Mouse (Mus musculus): Measurements from ENCODE around the gene Fam198b. TPM values are rescaled to one million over a fixed set of nuclear protein-coding genes. Genes with fewer than 3 reads are reported as not detected.

Fam198b gene
- polyA plus RNA-seq (2015; fragmentation: Nextera tagmentation; extraction: Ambion mirVana), result 9.3 and 13.0 TPM in 2 replicates

DNA sequence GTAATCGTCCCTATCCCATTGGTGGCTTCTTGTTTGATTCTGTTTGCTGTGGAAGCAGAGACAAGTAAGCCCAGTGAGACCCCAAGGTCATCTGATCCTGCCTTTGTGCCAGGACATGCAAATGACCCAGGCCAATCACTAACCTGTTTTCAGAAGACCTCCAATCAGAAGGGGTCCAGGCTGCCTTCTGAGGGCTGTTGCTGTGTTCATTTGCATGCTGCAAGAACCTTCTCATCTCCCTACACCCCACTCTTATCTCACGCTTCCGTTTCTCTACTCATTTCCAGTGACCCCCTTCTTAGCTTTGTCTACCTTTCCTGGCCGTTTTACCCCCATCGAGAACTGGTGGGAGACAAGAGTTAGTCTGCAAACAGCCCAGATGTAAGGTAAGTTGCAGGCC lies at the start of gene Fam198b:
Gene Fam198b (plus strand): TSS at position 229 of the 400 bp plus-strand sequence.
- no peak for ATAC-seq
- Histone ChIP-seq H3K4me2 (ENCODE audit: low read depth, low read length) (peak within 1 kb of the TSS; percentile 48), H3K27ac (ENCODE audit: low read length) (no peak within 1 kb of the TSS), H3K9me3 (ENCODE audit: control insufficient read depth, low read length) (no peaks in the 10 kb centered on the region), H3K4me1 (ENCODE audit: control insufficient read depth, insufficient read depth, low read length) (peaks cover 9% of the 10 kb centered on the region), H3K27me3 (replicated peaks; ENCODE audit: control insufficient read depth, insufficient read depth, low read length) (no peaks in the 10 kb centered on the region), H3K4me3 (ENCODE audit: low read length) (peak within 1 kb of the TSS; percentile 41), H3K9ac (ENCODE audit: low read depth, low read length) (peak within 1 kb of the TSS; percentile 57), H3K36me3 (ENCODE audit: control insufficient read depth, insufficient read depth, low read length) (no peaks in the 10 kb centered on the region)
- WGBS, result 34% methylated on average over 5 of the region's 5 CpGs

DNA sequence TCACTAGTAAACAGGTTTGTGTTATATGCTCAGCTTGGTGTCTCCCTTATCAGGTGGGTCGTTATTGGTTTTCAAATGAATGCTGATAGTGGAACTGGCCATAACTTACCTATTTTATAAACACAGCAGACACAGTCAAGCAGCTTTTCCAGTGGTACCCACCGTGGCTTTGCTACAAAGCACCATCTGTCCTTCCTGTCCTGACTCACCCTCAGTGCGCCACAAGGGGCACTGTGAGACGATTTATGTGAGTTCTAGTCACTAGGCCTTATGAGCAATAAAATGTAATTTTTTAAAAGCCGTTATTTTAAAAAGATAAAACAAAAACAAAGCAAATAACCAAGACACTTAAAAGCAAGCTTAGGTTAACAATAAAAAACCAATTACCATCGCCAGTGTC lies 45.6 kb upstream of the Fam198b start:
- WGBS, result 51% methylated on average over 6 of the region's 6 CpGs
- no peak overlapping the region for H3K27ac ChIP-seq (ENCODE audit: low read length)
- H3K9ac ChIP-seq (ENCODE audit: low read depth, low read length), result no peak overlapping the region
- no peaks in the 10 kb centered on the region for H3K4me1 ChIP-seq (ENCODE audit: control insufficient read depth, insufficient read depth, low read length)
- no peaks in the 10 kb centered on the region for H3K27me3 ChIP-seq (replicated peaks; ENCODE audit: control insufficient read depth, insufficient read depth, low read length)
- no peak overlapping the region for H3K4me2 ChIP-seq (ENCODE audit: low read depth, low read length)
- H3K4me3 ChIP-seq (ENCODE audit: low read length), result no peak overlapping the region
- H3K36me3 ChIP-seq (ENCODE audit: control insufficient read depth, insufficient read depth, low read length), result no peaks in the 10 kb centered on the region
- no peak for ATAC-seq
- H3K9me3 ChIP-seq (ENCODE audit: control insufficient read depth, low read length), result no peaks in the 10 kb centered on the region

DNA sequence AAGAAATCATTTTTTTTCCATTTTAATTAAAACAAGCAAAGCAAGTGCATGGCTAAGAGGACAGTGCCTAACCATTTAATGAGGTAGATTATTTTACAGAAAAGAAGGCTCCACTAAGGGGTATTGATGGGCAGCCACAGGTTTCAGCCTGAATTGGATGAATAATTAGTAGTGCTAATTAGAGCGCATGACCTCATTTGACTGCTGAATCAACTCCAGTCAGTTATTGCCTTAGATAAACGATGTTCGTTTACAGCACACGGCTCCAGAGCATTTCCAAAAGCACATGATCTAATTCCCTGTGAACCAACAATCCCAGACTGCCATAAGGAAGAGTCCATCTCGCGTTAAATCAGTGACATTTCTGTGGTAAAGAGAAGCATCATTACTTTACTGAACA lies 42.9 kb upstream of the Fam198b start:
- 61% methylated on average over 6 of the region's 6 CpGs for WGBS
- H3K9ac ChIP-seq (ENCODE audit: low read depth, low read length), result no peak overlapping the region

DNA sequence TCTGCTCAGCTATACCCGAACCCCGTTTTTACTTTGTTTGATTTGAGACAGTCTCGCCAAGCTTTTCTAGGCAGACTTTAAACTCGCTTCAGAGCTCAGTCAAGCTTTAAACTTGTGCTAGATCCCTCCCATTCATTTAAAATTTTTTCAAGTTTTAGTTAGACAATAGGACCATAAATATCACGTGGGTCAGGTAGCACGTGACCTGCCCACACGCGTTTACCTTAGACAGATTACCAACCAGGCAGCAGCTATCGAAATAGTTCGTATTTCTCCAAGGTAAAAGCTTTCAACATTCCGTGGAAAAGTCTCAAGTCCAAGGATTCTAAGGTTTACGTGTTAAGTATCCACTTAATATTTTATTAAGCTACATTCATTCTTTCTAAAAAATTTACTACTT lies 42.2 kb upstream of the Fam198b start:
- Histone ChIP-seq H3K27me3 (replicated peaks; ENCODE audit: control insufficient read depth, insufficient read depth, low read length) (no peaks in the 10 kb centered on the region), H3K4me1 (ENCODE audit: control insufficient read depth, insufficient read depth, low read length) (no peaks in the 10 kb centered on the region), H3K4me2 (ENCODE audit: low read depth, low read length) (peak overlapping the region; percentile 69), H3K36me3 (ENCODE audit: control insufficient read depth, insufficient read depth, low read length) (no peaks in the 10 kb centered on the region), H3K27ac (ENCODE audit: low read length) (peak overlapping the region; percentile 90), H3K9ac (ENCODE audit: low read depth, low read length) (peak overlapping the region; percentile 78), H3K9me3 (ENCODE audit: control insufficient read depth, low read length) (no peaks in the 10 kb centered on the region), H3K4me3 (ENCODE audit: low read length) (peak overlapping the region; percentile 61)
- WGBS, result 4% methylated on average over 12 of the region's 12 CpGs
- peak; percentile 82 for ATAC-seq

More for the DNA sequence above, 42.9 kb upstream of the Fam198b start:
- no peaks in the 10 kb centered on the region for H3K27me3 ChIP-seq (replicated peaks; ENCODE audit: control insufficient read depth, insufficient read depth, low read length)
- H3K4me1 ChIP-seq (ENCODE audit: control insufficient read depth, insufficient read depth, low read length), result no peaks in the 10 kb centered on the region
- peak overlapping the region; percentile 61 for H3K4me3 ChIP-seq (ENCODE audit: low read length)
- peak overlapping the region; percentile 90 for H3K27ac ChIP-seq (ENCODE audit: low read length)
- ATAC-seq, result peak; percentile 14
- no peaks in the 10 kb centered on the region for H3K9me3 ChIP-seq (ENCODE audit: control insufficient read depth, low read length)
- H3K4me2 ChIP-seq (ENCODE audit: low read depth, low read length), result peak overlapping the region; percentile 69
- no peaks in the 10 kb centered on the region for H3K36me3 ChIP-seq (ENCODE audit: control insufficient read depth, insufficient read depth, low read length)

DNA sequence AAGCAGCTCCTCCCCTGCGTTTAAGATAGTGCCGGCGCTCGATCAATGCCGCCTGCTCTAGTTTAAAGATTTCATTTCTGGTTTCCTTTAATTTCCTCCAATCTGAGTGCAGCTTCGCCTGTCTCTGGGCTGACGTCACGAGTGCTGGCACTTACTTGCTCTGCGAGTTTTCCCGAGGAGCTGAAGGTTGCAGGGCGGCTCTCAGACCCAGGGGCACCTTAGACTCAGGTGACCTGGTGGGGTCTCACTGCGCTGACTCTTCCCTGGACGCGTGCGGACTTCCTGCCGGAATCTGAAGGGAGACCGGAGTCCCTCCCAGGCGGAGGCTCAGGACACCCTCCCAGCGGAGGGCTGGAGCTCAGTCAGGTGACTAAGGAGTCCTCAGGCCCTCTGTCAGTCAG lies 41.7 kb upstream of the Fam198b start:
- peak overlapping the region; percentile 78 for H3K9ac ChIP-seq (ENCODE audit: low read depth, low read length)
- no peaks in the 10 kb centered on the region for H3K9me3 ChIP-seq (ENCODE audit: control insufficient read depth, low read length)
- no peaks in the 10 kb centered on the region for H3K36me3 ChIP-seq (ENCODE audit: control insufficient read depth, insufficient read depth, low read length)
- no peaks in the 10 kb centered on the region for H3K27me3 ChIP-seq (replicated peaks; ENCODE audit: control insufficient read depth, insufficient read depth, low read length)
- peak; percentile 93 for ATAC-seq
- H3K4me1 ChIP-seq (ENCODE audit: control insufficient read depth, insufficient read depth, low read length), result no peaks in the 10 kb centered on the region
- peak overlapping the region; percentile 69 for H3K4me2 ChIP-seq (ENCODE audit: low read depth, low read length)
- WGBS, result under 1% methylated on average over 19 of the region's 19 CpGs
- H3K4me3 ChIP-seq (ENCODE audit: low read length), result peak overlapping the region; percentile 61
- peak overlapping the region; percentile 90 for H3K27ac ChIP-seq (ENCODE audit: low read length)

DNA sequence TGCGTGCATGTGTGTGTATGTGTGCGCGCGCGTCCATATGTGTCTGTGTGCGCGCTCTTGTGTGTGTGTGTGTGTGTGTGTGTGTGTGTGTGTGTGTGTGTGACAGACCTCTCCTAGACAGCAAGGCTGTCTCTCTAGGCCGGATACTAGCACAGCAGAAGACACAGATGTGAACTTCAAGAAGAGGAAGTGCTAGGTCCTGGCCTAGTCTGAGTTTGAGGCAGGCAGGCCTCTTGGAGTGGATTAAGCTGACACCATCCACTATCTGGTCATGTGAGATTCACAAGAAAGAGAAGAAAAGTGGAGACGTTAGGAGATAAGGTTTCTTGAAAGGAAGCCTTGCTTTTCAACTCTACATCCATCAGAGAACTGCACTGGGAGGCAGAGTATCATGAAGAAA lies 40.3 kb upstream of the Fam198b start:
- H3K4me3 ChIP-seq (ENCODE audit: low read length), result no peak overlapping the region
- no peaks in the 10 kb centered on the region for H3K9me3 ChIP-seq (ENCODE audit: control insufficient read depth, low read length)
- no peaks in the 10 kb centered on the region for H3K36me3 ChIP-seq (ENCODE audit: control insufficient read depth, insufficient read depth, low read length)
- ATAC-seq, result no peak
- no peaks in the 10 kb centered on the region for H3K27me3 ChIP-seq (replicated peaks; ENCODE audit: control insufficient read depth, insufficient read depth, low read length)
- no peaks in the 10 kb centered on the region for H3K4me1 ChIP-seq (ENCODE audit: control insufficient read depth, insufficient read depth, low read length)
- 85% methylated on average over 9 of the region's 9 CpGs for WGBS
- no peak overlapping the region for H3K9ac ChIP-seq (ENCODE audit: low read depth, low read length)
- H3K27ac ChIP-seq (ENCODE audit: low read length), result no peak overlapping the region
- no peak overlapping the region for H3K4me2 ChIP-seq (ENCODE audit: low read depth, low read length)

DNA sequence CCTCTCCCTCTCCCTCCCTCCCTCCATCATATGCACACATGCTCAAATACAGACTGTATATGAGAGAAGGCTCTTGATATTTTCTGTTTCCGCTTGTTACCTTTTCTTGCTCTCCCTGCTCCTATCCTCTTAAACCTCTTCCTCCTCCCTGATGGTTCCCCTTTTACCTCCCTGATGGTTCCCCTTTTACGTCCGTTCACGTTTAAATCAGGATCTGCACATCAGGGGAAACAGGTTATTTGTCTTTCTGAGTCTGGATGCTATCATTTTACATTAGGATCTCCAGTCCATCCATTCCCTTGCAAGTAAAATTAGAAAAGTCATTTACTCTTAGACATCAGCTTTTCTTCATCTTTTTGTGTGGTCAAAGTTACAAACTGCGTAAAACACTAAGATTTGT lies 37.7 kb upstream of the Fam198b start:
- no peak overlapping the region for H3K4me3 ChIP-seq (ENCODE audit: low read length)
- no peak overlapping the region for H3K4me2 ChIP-seq (ENCODE audit: low read depth, low read length)
- H3K9ac ChIP-seq (ENCODE audit: low read depth, low read length), result no peak overlapping the region
- H3K36me3 ChIP-seq (ENCODE audit: control insufficient read depth, insufficient read depth, low read length), result no peaks in the 10 kb centered on the region
- no peak overlapping the region for H3K27ac ChIP-seq (ENCODE audit: low read length)
- no peaks in the 10 kb centered on the region for H3K9me3 ChIP-seq (ENCODE audit: control insufficient read depth, low read length)
- 69% methylated on average over 5 of the region's 5 CpGs for WGBS
- no peaks in the 10 kb centered on the region for H3K4me1 ChIP-seq (ENCODE audit: control insufficient read depth, insufficient read depth, low read length)
- no peak for ATAC-seq
- no peaks in the 10 kb centered on the region for H3K27me3 ChIP-seq (replicated peaks; ENCODE audit: control insufficient read depth, insufficient read depth, low read length)

DNA sequence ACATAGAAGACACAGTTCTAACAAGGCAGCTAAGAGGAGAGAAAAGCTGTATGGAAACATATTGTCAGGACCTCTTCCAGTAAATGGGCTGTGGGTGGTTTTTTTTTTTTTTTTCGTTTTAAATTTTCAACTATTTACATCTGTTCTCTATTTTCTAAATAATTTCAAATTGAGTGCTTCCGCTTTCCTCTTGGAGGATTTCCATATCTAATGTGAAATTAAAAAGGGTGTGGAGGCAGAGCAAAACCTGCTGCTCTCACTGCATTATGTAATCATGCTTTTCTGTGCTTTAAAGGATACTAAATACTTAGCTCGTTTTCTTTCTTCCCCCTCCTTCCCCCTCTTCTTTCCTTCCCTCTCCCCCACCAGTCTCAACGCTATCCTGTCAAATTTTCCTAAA lies 35.5 kb upstream of the Fam198b start:
- Histone ChIP-seq H3K4me1 (ENCODE audit: control insufficient read depth, insufficient read depth, low read length) (peaks cover 7% of the 10 kb centered on the region), H3K4me2 (ENCODE audit: low read depth, low read length) (peak overlapping the region; percentile 14; the same call in 1 of the 2 replicates), H3K36me3 (ENCODE audit: control insufficient read depth, insufficient read depth, low read length) (no peaks in the 10 kb centered on the region), H3K9ac (ENCODE audit: low read depth, low read length) (no peak overlapping the region), H3K9me3 (ENCODE audit: control insufficient read depth, low read length) (no peaks in the 10 kb centered on the region), H3K4me3 (ENCODE audit: low read length) (no peak overlapping the region), H3K27ac (ENCODE audit: low read length) (peak overlapping the region; percentile 70), H3K27me3 (replicated peaks; ENCODE audit: control insufficient read depth, insufficient read depth, low read length) (no peaks in the 10 kb centered on the region)
- ATAC-seq, result no peak
- WGBS, result 35% methylated on average over 4 of the region's 4 CpGs

DNA sequence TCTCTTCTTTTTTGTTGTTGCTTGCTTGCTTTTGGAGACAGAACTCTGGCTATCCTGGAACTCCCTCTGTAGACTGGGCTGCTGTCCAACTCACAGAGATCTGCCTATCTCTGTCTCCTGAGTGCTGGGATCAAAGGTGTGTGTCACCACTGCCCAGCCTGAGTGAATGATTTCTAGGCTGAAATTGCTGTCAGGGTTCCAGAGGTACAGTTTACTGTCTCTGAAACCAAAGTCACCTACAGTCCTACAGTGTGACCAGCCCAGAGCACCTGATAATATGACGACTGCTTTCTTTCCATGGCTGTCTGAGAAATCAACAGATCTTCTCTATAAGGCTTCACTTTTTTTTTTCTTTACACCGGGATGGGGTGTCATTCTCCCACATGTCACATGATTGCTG lies 34.7 kb upstream of the Fam198b start:
- no peaks in the 10 kb centered on the region for H3K9me3 ChIP-seq (ENCODE audit: control insufficient read depth, low read length)
- H3K4me2 ChIP-seq (ENCODE audit: low read depth, low read length), result no peak overlapping the region
- H3K4me3 ChIP-seq (ENCODE audit: low read length), result no peak overlapping the region
- no peaks in the 10 kb centered on the region for H3K27me3 ChIP-seq (replicated peaks; ENCODE audit: control insufficient read depth, insufficient read depth, low read length)
- ATAC-seq, result peak; percentile 92
- peak overlapping the region; percentile 75 for H3K27ac ChIP-seq (ENCODE audit: low read length)
- H3K36me3 ChIP-seq (ENCODE audit: control insufficient read depth, insufficient read depth, low read length), result no peaks in the 10 kb centered on the region
- H3K9ac ChIP-seq (ENCODE audit: low read depth, low read length), result no peak overlapping the region
- peaks cover 7% of the 10 kb centered on the region for H3K4me1 ChIP-seq (ENCODE audit: control insufficient read depth, insufficient read depth, low read length)
- WGBS, result 63% methylated on average over 2 of the region's 2 CpGs

DNA sequence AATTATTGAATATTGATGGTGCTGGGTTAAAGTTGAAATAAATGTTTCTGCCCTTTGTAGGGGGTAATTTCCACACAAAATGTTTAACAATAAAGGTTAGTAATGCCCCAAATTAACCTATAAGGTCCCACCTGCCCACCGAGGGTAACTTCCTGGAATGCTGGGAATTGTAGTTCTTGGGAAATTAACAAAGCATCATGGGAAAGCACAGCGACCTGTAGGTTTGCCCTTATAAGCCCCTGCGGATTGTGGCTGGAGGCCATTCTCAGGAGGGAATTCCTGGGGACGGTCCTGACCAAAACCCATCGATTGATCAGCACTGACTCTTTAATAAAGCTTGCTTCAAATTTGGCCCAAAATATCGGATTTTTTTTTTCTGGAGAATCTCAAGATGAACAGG lies 33.7 kb upstream of the Fam198b start:
- Histone ChIP-seq H3K27ac (ENCODE audit: low read length) (no peak overlapping the region; the same call in 1 of the 2 replicates), H3K9ac (ENCODE audit: low read depth, low read length) (no peak overlapping the region), H3K36me3 (ENCODE audit: control insufficient read depth, insufficient read depth, low read length) (no peaks in the 10 kb centered on the region), H3K4me3 (ENCODE audit: low read length) (no peak overlapping the region), H3K4me2 (ENCODE audit: low read depth, low read length) (no peak overlapping the region), H3K4me1 (ENCODE audit: control insufficient read depth, insufficient read depth, low read length) (peaks cover 7% of the 10 kb centered on the region), H3K9me3 (ENCODE audit: control insufficient read depth, low read length) (no peaks in the 10 kb centered on the region), H3K27me3 (replicated peaks; ENCODE audit: control insufficient read depth, insufficient read depth, low read length) (no peaks in the 10 kb centered on the region)
- 48% methylated on average over 6 of the region's 6 CpGs for WGBS
- ATAC-seq, result no peak

Measured in intestine, embryonic 16.5 days (tissue).